Mouse (Mus musculus) large intestine, adult 2 months (tissue): Measurements from ENCODE around the gene Aqr. TPM values are rescaled to one million over a fixed set of nuclear protein-coding genes. Genes with fewer than 3 reads are reported as not detected.
A peak's percentile ranks its signal among the peaks of the same experiment; 100 is the strongest.
"Not testable (repeated sequence)": the region's sequence is repeated elsewhere in the genome, so short reads cannot be mapped to it uniquely, and the experiment has no call there.

Source experiments
- DNase-seq: peaks from one replicate; pipeline ENCODE4 v3.0.0-alpha.2; 2012; ENCODE audit warnings: low read depth, low spot score
- WGBS: fragments of 180-500 bp; shearing (Covaris S2); methylation state at CpG from one replicate; pipeline ENCODE4 v1.1.7; 2018; 5-methylcytosine and 5-hydroxymethylcytosine counted together
- polyA plus RNA-seq: library from polyadenylated mRNA; depleted of rRNA; stranded (reverse); fragments of >200 nt; gene quantifications from 2 replicates; pipeline ENCODE4 v1.2.3, GENCODE M21; 2012; rRNA removed

The Aqr gene
- 13.0 and 19.1 TPM in 2 replicates for polyA plus RNA-seq

DNA sequence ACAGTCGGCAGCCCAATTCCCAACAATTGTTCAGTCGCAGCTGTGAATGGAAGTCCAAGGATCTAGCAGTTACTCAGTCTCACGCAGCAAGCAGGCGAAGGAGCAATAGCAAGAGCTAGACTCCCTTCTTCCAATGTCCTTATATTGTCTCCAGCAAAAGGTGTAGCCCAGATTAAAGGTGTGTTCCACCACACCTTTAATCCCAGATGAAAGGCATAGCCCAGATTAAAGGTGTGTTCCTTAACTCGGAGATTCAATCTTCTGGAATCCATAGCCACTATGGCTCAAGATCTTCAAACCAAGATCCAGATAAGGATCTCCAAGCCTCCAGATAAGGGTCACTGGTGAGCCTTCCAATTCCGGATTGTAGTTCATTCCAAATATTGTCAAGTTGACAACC is at the start of gene Aqr:
Gene Aqr, minus strand, starts transcription at position 101 of the 400 bp plus-strand sequence.
- whole genome bisulfite sequencing, result 76% methylated on average over 1 of the region's 6 CpGs
- not testable (repeated sequence) for DNase-seq

DNA sequence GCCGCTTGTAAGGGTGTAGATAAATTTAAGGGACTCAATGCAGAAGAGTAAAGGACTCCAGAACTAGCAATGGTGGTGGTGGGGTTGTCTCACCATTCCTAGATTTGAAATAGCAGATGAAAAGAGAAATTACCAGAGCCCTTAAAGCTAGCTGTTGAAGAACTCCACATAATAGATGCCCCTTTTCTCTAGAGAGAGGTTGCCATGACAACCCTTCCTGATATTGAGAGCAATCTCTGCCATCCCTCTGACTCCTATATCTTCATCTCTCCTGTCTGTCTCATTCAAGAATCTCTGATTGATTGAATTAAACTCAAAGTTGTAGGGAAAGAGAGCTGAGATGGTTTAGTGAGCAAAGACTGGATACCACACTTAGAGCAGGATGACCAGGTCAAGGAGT is 49.7 kb upstream of the Aqr start:
- no peak for DNase-seq
- 84% methylated on average over 1 of the region's 1 CpGs for WGBS

DNA sequence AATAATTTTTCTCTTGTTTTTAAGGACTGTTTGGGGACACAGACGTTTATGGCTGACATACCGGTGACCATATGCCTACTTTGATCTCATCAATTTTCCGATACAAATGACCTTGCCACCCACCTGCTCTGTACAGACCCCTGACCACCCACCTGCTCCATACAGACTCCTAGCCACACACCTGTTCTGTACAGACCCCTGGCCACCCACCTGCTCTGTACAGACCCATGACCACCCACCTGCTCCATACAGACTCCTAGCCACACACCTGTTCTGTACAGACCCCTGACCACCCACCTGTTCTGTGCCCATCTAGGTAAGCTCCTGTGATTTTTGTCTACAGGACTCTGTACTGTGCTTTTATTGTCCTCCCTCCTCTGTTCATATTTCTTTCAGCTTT is 48.8 kb upstream of the Aqr start:
- WGBS, result 80% methylated on average over 3 of the region's 3 CpGs
- no peak for DNase-seq

DNA sequence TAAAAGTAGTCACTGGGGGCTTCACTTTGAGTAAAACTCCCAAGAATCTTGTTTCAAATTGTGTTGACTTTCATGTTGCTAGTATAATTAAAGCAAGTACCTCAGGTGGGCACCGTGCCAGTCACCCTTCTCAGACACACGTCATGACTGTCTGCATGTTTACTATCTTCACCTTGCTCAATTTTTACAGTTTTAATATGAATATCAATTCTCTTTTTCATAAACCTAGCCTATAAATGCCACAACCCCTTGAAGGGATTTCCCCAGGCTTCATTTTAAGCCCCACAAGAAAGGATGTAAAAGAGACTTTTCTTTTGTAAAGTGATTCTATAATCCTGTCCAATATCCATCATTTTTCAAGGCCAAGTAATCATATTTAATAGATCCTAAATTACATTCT is 44.4 kb upstream of the Aqr start:
- no peak for DNase-seq
- WGBS, result 39% methylated on average over 2 of the region's 2 CpGs

DNA sequence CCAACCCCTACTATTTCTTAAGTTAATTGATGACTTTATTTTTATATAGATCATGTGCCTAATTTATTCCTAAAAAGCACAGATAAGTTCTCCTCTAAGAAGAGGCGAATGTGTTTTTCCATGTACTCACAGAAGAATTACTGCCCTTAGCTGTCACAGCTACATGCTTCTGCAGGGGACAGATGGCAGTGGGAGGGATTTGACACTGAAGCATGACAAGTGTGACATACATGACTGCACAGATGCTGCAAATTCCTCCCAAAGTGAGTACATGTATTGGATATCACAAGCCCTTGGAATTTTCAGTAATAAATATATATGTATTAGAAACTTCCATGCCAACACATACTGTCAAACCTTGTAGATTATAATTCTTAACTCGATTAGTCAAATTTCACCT is 41.8 kb upstream of the Aqr start:
- no peak for DNase-seq
- 82% methylated on average over 2 of the region's 2 CpGs for WGBS

DNA sequence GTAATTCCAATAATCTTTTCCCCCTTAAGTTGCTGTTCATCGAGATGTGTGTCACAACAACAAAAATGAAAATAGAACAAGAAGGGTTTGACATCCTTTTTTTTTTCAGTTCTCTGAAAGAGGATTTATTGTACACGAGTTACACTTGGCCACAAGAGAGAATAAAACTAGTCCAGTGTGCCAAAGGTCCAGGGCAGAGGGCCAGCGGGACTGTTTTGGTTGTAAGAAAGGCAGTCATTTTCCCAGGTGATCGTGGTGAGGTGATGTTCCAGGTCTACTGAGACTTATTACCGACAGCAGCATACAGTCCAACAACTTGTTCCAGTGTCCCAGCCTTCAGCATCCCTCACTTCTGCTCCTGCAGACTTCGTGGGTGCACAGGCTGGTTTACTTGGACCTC is 18.2 kb upstream of the Aqr start:
- WGBS, result 58% methylated on average over 6 of the region's 6 CpGs
- DNase-seq, result no peak

DNA sequence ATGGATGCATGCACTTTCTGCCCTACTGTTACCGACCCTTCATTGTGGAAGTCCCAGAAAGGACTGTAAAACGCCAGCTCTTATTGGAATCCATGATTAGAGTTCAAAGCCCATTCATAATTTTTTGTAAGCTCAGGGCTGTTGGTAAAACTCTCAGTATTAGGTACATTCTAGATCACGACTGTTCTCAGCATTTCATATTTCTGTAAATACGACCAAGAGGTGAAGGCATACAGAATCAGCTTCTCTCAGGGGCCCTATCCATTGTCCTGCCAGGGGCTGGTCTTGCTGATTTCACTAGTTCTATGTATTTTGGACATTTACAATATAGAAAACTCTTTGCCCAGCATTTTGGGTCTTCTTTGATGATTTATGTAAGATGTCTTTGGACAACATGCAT is 14.8 kb upstream of the Aqr start:
- no peak for DNase-seq
- 38% methylated on average over 4 of the region's 4 CpGs for WGBS

DNA sequence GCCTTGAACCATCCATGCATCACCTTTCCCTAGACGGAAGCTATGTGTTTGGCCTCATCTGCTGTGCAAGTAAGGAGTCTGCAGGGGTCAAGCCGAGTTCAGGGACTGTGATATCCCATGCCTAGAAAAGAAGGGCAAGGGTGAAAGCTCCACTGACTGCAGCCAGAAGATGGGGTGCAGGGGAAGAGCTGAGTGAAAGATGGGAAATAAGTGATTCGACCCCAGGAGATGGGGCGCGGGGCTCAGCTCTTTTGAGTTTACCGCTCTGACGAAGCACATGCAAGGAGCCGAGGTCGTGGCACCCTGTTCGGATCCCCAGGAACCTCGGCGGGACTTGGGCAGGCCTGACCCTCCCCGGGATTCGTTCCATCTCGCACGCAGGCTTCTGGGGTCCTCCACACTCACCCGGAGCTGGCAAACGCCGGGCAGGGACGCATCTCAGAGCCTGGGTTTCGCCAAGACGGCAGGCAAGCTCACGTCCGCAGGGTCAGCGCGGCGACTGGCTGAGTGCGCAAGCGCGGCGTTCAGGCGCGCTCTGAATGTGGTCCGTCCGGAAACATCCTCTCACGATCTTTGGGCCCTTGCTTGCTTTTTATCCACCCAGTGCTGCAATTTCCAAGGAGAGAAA is 14.2 kb upstream of the Aqr start, which contains the start of gene Zfp770:
Gene Zfp770, minus strand, starts transcription at position 538 of the 628 bp plus-strand sequence.
- 0% methylated on average over 36 of the region's 36 CpGs for WGBS
- peak; percentile 25 for DNase-seq

DNA sequence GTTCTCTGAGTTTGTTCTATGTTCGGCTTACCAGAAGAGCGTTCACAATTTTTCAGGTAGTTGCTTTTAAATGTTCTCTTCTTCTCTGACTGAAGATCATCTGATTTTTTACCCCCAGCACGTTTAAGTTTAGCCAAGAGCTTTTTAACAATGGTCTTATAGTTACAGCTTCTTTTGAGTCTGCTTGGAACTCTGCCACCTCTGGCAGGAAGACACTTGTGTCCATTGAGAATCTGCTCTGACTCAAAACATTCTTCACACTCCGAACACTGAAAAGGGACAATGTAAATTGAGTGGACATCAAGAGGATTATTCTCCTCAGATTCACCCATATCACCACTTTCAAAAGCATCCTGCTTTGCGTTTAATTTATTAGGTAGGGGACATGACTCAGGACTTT is 9.6 kb upstream of the Aqr start:
- no peak for DNase-seq
- WGBS, result 80% methylated on average over 5 of the region's 5 CpGs

DNA sequence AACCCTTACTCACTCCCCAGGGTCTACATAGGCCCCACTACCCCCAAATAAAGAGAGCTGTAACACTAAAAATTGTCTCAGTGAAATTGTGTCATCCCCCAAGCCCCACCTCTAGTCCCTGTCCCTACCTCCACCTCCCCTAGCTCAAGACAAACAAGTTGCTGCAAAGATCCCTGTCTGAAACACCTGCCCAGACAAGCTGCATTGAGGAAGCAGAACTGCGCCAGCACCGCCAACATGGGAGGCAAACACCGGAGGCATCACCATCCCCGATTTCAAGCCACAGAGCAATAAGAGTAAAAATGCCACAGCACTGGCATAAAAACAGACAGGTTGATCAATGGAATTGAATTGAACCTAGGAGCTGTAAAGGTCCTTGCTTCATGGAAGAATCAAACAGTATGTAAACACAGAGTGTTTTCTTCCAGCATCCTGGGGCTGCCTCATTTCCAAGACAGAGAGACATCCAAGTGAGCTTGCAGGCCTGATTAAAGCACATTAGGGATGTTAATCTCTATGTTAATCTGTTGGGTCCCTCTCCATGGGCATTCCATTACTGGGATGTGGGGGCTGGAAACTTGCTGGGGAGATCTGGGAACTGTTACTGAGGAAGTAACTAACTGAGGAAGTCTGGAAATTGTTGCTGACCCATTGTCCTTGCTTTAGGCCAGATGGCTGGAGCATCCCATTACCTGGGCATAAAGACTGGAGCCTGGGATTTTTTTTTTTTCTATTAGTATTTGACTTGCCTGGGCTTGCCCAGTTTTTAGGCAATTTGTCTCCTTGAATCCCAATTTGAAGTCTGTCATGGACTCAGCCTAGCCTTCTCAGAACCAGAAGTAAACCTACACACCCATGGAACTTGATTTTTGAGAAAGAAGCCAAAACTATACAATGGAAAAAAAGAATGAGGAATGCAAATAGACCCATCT is 8.8 kb downstream of the Aqr start:
- 54% methylated on average over 4 of the region's 4 CpGs for WGBS

DNA sequence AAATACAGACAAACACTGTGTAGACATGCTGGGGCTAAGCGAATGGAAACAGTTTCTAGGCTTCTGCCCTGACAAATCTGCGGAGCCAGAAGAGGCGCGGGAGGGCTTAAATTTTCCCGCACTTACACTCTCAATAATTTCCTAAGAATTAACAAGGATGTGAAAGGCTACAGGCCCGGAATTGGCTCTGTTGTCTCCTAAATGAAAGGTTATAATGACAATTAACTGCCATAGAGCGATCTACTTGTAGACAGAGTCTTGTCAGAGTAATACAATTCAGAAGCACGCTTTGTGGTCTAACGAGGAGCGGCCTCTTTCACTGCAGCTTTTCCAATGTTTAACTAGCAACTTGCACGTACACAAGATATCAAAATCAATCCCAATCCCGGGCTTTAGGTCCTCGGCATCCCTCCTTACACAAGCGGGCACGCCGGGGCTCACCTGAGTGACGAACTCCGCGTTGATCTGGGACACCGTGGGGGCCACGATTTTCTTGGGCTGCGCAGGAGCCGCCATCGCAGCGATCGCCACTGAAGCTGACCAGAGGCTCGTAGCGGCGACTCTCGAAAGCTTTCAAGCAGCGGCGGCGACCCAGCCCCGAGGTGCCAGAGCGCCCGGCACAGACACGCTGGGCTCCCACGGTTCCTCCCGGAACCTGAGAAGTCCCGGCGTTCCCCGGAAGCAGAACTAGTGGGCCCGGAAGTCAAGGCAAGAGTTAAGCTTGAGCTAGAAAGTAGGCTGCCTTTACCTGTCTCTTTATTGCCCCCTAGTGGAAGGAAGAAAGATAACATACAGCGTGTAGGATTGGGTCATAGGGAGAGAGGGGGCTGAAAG is 12.0 kb downstream of the Aqr start:
- WGBS, result under 1% methylated on average over 44 of the region's 44 CpGs

More for the DNA sequence above, 8.8 kb downstream of the Aqr start:
- DNase-seq, result no peak

DNA sequence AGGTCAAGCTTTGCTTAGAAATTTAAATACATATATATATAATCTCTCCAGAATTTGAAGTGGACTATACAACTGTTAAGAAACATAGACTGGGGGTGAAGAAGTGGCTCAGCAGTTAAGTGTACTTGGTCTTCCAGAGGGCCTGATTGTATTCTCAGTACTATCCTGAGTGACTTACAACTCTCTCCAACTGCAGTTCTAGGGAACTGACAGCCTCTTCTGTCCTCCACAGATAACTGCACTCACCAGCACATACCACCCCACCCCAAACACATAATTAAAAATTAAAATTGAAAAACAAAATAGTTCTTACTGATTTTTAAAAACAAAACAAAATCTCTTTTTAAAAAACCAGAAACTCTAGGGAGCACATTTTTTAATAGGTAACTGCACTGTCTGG is 13.6 kb downstream of the Aqr start:
- no peak for DNase-seq

More for the DNA sequence above, 12.0 kb downstream of the Aqr start:
- peak; percentile 70 for DNase-seq

DNA sequence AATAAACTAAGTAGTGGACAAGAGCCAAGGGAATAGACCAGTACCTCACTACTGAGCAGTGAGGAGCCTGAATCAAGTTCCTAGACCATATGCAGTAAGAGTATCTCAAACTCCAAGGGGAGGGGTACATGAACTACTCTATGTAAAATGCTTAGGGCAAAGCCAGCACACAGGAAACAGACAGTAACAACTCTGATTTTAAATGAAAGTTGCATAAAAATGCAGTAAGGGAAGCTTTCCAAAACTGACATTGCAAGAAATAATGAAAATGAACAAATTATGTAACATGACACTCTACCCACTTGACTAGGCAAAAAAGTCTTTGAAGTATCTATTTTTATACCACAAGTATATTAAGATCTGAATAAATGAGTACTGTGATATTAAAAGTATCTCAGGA is 19.0 kb downstream of the Aqr start:
- no peak for DNase-seq

DNA sequence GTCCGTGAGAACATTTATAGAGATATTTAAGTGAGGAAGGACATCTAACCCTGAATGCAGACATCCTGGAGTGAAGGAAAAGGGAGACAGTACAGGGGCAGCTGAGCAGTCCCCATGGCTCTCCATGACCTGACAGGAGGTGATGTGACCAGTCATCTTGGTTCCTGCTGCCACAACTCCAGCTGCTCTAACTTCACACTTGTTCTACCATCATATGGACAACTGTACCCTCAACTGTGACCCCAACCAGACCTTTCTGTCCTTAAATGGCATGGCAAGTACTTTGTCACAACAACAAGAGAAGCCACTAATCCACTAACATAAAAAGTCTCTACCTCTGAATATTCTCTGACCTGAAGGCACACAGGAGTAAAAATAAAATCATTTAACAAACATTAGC is 24.8 kb downstream of the Aqr start:
- DNase-seq, result no peak
- 78% methylated on average over 1 of the region's 1 CpGs for WGBS

DNA sequence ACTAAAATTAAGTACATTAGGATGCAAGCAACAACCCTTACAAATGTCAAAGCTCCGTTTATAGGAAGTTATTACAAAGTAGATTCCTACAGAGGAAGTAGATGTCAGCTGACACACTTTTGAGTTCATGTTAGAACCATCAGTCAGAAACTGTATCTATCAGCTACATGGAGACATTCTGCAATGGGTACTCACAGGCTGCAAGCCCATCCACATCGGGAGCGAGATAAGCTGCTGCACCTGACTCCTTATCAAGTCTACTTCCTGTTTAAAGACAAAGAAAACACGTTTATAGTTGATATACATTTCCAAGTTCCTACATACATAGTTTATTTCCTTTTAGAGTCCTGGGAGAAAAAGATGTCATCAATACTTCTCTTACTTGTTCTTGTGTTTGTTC is 29.5 kb downstream of the Aqr start:
- no peak for DNase-seq
- 63% methylated on average over 4 of the region's 4 CpGs for WGBS

DNA sequence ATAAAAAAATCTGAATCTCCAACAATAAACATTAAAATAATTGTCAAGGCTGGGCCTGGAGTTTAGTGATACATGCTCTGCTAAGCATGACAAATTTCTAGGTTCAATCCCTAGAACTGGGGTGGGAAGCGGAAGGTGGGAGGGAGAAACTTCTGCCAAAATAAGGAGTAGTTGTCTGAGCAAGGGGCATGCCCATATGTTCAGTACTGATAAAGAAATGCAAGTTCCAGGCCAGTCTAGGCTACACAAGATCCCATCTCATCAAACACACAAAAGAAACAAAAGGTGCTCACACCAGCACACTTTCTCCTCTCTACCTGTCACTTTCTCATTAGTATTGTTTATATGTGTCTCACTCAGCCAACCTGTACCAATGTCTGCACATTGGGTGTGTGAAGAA is 30.2 kb downstream of the Aqr start:
- DNase-seq, result no peak
- 100% methylated on average over 1 of the region's 1 CpGs for WGBS

DNA sequence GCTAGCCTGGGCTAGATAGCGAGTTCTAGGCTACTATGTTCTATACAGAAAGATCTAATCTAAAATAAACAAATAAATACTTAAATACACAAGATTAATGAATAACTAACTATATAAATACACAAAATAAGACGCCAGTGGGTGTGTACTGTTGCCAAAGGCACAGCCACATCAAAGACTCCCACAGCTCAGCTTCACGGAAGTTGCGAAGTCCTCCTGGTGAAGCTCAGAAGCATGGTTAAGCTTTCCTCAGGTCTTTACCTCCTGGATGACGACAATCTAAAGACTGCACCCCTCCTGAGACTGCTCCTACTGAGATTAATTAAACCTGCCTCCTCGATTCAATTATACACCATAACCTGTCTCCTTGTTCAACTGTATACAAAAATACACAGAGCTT is 33.6 kb downstream of the Aqr start:
- DNase-seq, result no peak
- WGBS, result 87% methylated on average over 6 of the region's 6 CpGs

DNA sequence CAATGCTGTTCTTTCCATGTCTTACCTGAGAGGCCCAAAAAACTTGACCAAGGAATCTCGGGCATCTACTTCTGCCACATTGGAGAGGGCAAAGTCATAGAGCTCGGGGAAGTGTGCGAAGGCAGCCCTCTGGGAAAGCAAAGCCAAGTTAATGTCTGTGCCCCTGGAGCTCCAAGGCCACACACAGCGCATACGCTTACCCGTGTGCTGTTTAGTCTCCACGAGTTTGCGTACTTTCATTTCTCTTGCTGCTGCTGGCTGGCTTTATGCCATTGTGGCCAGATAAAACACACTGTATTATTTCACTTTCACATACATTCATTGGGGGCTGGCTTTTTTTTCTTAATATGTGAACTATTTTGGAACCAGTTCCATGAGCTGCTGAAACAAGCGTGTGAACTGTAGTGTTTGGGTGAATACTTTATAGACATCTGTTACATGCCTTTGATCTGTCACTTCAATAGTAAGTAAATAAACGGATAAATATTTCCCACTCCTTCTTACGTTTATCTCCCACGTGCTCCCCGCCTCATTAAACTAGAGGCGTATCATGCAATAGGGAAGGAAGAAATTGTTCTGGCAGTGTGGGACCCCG is 39.9 kb downstream of the Aqr start:
- WGBS, result 78% methylated on average over 15 of the region's 15 CpGs
- no peak for DNase-seq

DNA sequence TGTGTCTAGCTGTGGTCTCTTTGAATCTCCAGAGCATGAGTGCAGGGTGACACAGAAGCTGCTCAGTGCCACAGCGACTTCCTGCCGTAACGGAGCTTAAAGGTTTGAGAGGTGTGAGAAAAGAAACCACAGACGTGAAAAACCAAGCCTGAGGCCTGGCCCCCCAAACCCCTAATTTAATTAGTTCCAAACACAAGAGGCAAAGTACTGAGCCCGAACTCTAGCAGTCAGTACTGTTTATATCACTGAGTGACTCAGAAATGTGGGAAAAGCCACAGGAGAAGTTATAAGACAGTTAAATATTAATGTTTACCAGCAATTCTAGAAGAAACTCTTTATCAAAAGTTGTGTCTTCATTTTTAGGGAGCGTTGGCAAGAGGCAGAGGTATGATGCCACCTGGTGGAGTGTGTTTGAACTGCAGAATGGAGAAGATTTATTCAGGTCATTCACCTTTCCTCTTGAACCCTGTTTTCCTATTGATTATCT is 41.5 kb downstream of the Aqr start:
- DNase-seq, result no peak
- 72% methylated on average over 6 of the region's 6 CpGs for WGBS

DNA sequence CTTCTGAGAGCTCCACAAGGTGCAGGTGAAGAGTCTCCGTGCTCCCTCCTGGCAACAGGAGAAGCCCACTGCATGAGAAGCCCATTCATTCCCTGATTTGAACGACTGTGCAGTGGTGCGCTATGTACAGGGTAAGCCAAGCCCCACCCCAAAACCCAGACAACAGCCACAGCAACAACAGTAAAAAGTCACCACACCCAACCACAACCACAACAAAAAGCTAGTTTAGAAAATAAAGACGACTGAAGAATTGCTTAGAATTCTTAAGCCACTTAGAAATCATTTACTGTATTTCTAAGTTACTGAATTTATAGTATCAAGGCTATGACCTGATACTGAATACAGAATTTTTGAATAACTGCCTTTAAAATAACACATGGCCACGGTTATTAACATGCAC is 41.9 kb downstream of the Aqr start:
- WGBS, result 87% methylated on average over 5 of the region's 5 CpGs
- DNase-seq, result no peak
